Mouse (Mus musculus) hindbrain, postnatal 0 days (tissue): ENCODE data around the gene Pcsk2. TPM values are rescaled to one million over a fixed set of nuclear protein-coding genes. Genes with fewer than 3 reads are reported as not detected.

Source experiments
- ATAC-seq: fragments of 200-750 bp; cut with Nextera tagmentation; 2 replicates; pipeline ENCODE4 v1.8.0; 2017; ENCODE audit warnings: mild to moderate bottlenecking, moderate TSS enrichment, moderate library complexity
- DNase-seq: peaks from one replicate; pipeline ENCODE4 v3.0.0-alpha.2; 2015; ENCODE audit warnings: low spot score
- H3K27ac ChIP-seq: fragments of 300-500 bp; sonication (generic); 2 replicates; pipeline ENCODE4 v1.5.1; 2014; ENCODE audit warnings: mild to moderate bottlenecking
- H3K27me3 ChIP-seq: fragments of 300-500 bp; sonication (generic); 2 replicates; pipeline ENCODE4 v1.6.1; 2014; ENCODE audit warnings: low read length, mixed read lengths; ENCODE audit not compliant: insufficient read depth
- H3K36me3 ChIP-seq: fragments of 300-500 bp; sonication (generic); 2 replicates; pipeline ENCODE4 v1.6.1; 2014; ENCODE audit warnings: low read length, mixed read lengths; ENCODE audit not compliant: insufficient read depth
- H3K4me1 ChIP-seq: fragments of 300-500 bp; sonication (generic); 2 replicates; pipeline ENCODE4 v1.6.1; 2014; ENCODE audit warnings: antibody characterized with exemption, low read length, mixed read lengths; ENCODE audit not compliant: insufficient read depth
- H3K4me2 ChIP-seq: fragments of 300-500 bp; sonication (generic); 2 replicates; pipeline ENCODE4 v1.6.1; 2014; ENCODE audit warnings: low read depth, mild to moderate bottlenecking, low read length, moderate library complexity, mixed read lengths
- H3K4me3 ChIP-seq: fragments of 300-500 bp; sonication (generic); 2 replicates; pipeline ENCODE4 v1.5.1; 2014; ENCODE audit warnings: low read length
- H3K9ac ChIP-seq: fragments of 300-500 bp; sonication (generic); replicated peaks from 2 replicates; pipeline ENCODE4 v1.6.1; 2014; ENCODE audit warnings: mild to moderate bottlenecking, low read length, moderate library complexity, mixed read lengths
- H3K9me3 ChIP-seq: fragments of 300-500 bp; sonication (generic); 2 replicates; pipeline ENCODE4 v1.6.1; 2016; ENCODE audit warnings: low read length, mixed read lengths
- CTCF ChIP-seq: IDR thresholded peaks from 2 replicates; pipeline ENCODE4 v1.5.1; 2016; ENCODE audit warnings: antibody characterized with exemption, control low read depth, low read depth
- WGBS: fragments of 180-500 bp; shearing (Covaris S2); extraction: QIAGEN DNeasy Blood & Tissue Kit; methylation state at CpG from one replicate; pipeline ENCODE4 v1.1.7; 2014; 5-methylcytosine and 5-hydroxymethylcytosine counted together
- polyA plus RNA-seq: library from polyadenylated mRNA; unstranded; fragments of >200 nt; fragmentation: Nextera tagmentation; extraction: Ambion mirVana; gene quantifications from 2 replicates; pipeline ENCODE4 v1.2.1, GENCODE M21; 2015
- total RNA-seq: library from RNA; depleted of rRNA; stranded (reverse); fragments of >200 nt; gene quantifications from 2 replicates; pipeline ENCODE4 v1.2.3, GENCODE M21; 2014

The Pcsk2 gene
- total and polyA plus RNA-seq, 2 experiments from 2014 or later, result 26.5 to 45.4 TPM

DNA sequence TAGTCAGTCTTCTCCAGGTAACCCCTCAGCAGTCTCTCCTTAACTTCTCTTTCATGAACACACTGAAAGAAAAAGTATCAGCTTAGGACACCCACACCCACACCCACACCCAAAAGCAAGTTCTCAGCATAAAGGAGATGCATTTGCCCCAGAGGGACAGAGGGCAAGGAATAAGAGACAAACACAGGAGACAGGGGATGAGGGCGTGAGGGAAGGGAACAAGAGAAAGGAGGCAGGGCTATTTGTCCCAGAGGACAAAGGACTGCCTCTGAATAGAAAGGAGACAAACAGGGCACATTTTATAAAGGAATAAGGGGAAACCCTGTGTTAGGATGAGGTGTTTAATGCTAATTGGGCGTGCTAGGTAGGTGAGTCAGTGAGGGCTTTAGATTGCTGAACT lies 133.6 kb downstream of the Pcsk2 start:
- ATAC-seq (no peak), DNase-seq (no peak)
- Histone ChIP-seq H3K9ac (no peak overlapping the region), H3K27ac (no peak overlapping the region), H3K4me3 (no peak overlapping the region), H3K4me2 (no peak overlapping the region), H3K4me1 (no peaks in the 10 kb centered on the region), H3K9me3 (no peaks in the 10 kb centered on the region), H3K36me3 (no peaks in the 10 kb centered on the region), H3K27me3 (no peaks in the 10 kb centered on the region)
- 51% methylated on average over 2 of the region's 2 CpGs for WGBS
- no peak for TF ChIP-seq CTCF

DNA sequence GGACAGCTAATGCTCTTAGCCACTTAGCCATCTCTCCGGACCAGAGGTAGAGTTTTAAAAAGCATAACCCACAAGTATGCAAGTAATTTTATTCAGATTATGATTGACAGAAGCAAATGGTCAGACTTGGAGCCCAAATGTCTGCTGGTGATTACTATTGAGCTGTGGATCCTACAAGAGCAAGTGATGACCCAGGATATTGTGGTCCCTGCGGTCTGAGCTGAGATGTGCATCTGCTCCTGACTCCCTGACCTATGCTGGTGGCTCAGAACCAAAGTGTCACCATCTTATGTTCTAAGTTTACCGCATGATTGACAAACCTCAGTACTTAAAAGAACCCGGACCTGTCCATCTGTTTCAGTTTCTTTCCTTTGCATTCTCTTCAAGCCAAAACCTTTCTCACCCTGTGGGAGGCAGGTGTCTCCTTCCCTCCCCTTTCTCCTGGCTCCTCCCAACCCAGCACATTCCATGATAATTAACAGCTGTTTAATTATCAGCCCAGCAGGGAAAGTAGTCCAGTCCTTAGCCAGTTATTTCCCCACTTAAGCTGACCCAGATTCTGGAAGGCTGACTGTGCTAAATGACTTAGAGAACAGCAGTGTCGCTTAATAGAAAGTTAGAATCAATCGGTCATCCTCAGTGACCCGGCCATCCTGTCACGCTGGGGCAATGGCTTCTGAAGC lies 136.1 kb downstream of the Pcsk2 start:
- no peak overlapping the region for H3K4me2 ChIP-seq
- no peaks in the 10 kb centered on the region for H3K36me3 ChIP-seq
- no peak overlapping the region for H3K4me3 ChIP-seq
- H3K27ac ChIP-seq, result peak overlapping the region; percentile 36; the same call in 1 of the 2 replicates
- no peaks in the 10 kb centered on the region for H3K9me3 ChIP-seq
- H3K4me1 ChIP-seq, result no peaks in the 10 kb centered on the region
- no peak for TF ChIP-seq CTCF
- ATAC-seq (peak; percentile 86), DNase-seq (peak; percentile 61)
- no peak overlapping the region for H3K9ac ChIP-seq
- 57% methylated on average over 8 of the region's 8 CpGs for WGBS
- H3K27me3 ChIP-seq, result no peaks in the 10 kb centered on the region

- Histone ChIP-seq H3K4me3 (no peak overlapping the region), H3K4me1 (no peaks in the 10 kb centered on the region), H3K9me3 (no peaks in the 10 kb centered on the region), H3K36me3 (no peaks in the 10 kb centered on the region), H3K27ac (no peak overlapping the region), H3K9ac (no peak overlapping the region), H3K27me3 (no peaks in the 10 kb centered on the region), H3K4me2 (no peak overlapping the region)
- no peak for TF ChIP-seq CTCF
- 95% methylated on average over 2 of the region's 2 CpGs for WGBS
- no peak for ATAC-seq
- no peak for DNase-seq
Measured at GRCm38 (mm10) chr2:143683513-143683912, 137.6 kb downstream of the Pcsk2 start.

- 0 out of 2 replicates have a peak, but pooled peaks cover 6% of the 10 kb centered on the region for H3K9me3 ChIP-seq
- ATAC-seq, result no peak
- no peaks in the 10 kb centered on the region for H3K36me3 ChIP-seq
- no peak overlapping the region for H3K4me2 ChIP-seq
- H3K4me1 ChIP-seq, result no peaks in the 10 kb centered on the region
- no peak overlapping the region for H3K9ac ChIP-seq
- H3K4me3 ChIP-seq, result no peak overlapping the region
- TF ChIP-seq CTCF, result no peak
- H3K27me3 ChIP-seq, result no peaks in the 10 kb centered on the region
- no peak for DNase-seq
- 50% methylated on average over 3 of the region's 3 CpGs for WGBS
- H3K27ac ChIP-seq, result no peak overlapping the region
Measured at GRCm38 (mm10) chr2:143691244-143691643, 145.3 kb downstream of the Pcsk2 start.

GRCm38 (mm10) chr2:143696026-143696557 lies 150.1 kb downstream of the Pcsk2 start:
- no peaks in the 10 kb centered on the region for H3K27me3 ChIP-seq
- no peak overlapping the region for H3K4me2 ChIP-seq
- peak overlapping the region; percentile 5; the same call in 1 of the 2 replicates for H3K27ac ChIP-seq
- DNase-seq, result peak; percentile 44
- no peaks in the 10 kb centered on the region for H3K4me1 ChIP-seq
- no peak for TF ChIP-seq CTCF
- 0 out of 2 replicates have a peak, but pooled peaks cover 6% of the 10 kb centered on the region for H3K9me3 ChIP-seq
- ATAC-seq, result peak; percentile 60
- H3K9ac ChIP-seq, result no peak overlapping the region
- no peak overlapping the region for H3K4me3 ChIP-seq
- H3K36me3 ChIP-seq, result no peaks in the 10 kb centered on the region
- WGBS, result 54% methylated on average over 14 of the region's 14 CpGs

DNA sequence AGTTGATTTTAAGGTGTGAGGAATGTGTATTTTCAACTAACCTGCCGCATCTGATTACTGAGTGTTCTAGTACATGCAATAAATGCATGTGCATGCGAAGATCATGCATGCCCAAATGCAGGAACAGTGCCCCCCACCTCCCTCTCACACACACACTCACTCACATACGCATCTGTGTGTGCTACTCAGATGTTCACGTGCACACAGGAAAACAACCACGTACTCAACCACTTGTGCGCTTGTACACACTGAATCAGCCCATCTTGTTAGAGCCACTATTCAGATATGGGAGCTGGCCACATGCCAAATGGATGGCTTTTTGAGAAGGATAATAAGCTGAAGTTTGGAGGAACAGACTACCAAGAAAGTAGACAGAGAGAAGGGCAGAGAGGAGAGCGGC lies 150.7 kb downstream of the Pcsk2 start:
- 0 out of 2 replicates have a peak, but pooled peaks cover 6% of the 10 kb centered on the region for H3K9me3 ChIP-seq
- peak; percentile 32 for DNase-seq
- no peak for ATAC-seq
- peak overlapping the region; percentile 5; the same call in 1 of the 2 replicates for H3K27ac ChIP-seq
- no peaks in the 10 kb centered on the region for H3K36me3 ChIP-seq
- no peak overlapping the region for H3K4me2 ChIP-seq
- no peaks in the 10 kb centered on the region for H3K27me3 ChIP-seq
- no peak for TF ChIP-seq CTCF
- H3K9ac ChIP-seq, result no peak overlapping the region
- no peaks in the 10 kb centered on the region for H3K4me1 ChIP-seq
- WGBS, result 83% methylated on average over 7 of the region's 7 CpGs
- no peak overlapping the region for H3K4me3 ChIP-seq

DNA sequence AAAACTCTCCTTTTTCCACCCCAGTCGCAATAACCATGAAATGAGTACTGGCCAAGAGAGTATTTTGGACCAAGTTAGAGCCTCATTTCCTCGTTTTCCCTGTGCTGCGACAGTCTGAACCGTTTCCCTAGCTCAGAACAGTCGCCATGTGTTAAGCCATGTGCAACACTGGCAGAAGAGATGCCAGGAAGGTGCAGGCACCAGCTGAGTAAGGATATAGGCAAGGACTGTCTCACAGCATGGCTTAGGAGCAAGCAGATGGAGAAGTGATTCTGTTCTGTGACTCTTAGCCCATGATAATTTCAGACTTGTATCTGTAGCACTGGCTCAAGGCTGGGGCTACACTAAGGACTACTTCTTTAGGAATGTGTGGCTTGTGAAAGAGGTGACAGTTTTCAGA lies 155.2 kb downstream of the Pcsk2 start:
- H3K4me3 ChIP-seq, result no peak overlapping the region
- DNase-seq (peak; percentile 31), ATAC-seq (peak; percentile 61; the same call in 1 of the 2 replicates)
- 56% methylated on average over 5 of the region's 5 CpGs for WGBS
- H3K4me1 ChIP-seq, result no peaks in the 10 kb centered on the region
- no peak overlapping the region for H3K27ac ChIP-seq
- H3K9me3 ChIP-seq, result no peaks in the 10 kb centered on the region
- H3K36me3 ChIP-seq, result no peaks in the 10 kb centered on the region
- no peaks in the 10 kb centered on the region for H3K27me3 ChIP-seq
- no peak for TF ChIP-seq CTCF
- H3K4me2 ChIP-seq, result no peak overlapping the region
- H3K9ac ChIP-seq, result no peak overlapping the region
